Mouse (Mus musculus) liver, adult 2 months (tissue): ENCODE results near the gene Olfr1341.

Experiments used
- CTCF ChIP-seq: fragments of 200-500 bp; IDR thresholded peaks from 2 replicates; pipeline ENCODE4 v1.5.1; 2011; ENCODE audit warnings: low read depth, low read length, control low read depth
- POLR2A ChIP-seq: fragments of 200-500 bp; IDR thresholded peaks from 2 replicates; pipeline ENCODE4 v1.6.1; 2011; ENCODE audit warnings: low read length, control low read depth; ENCODE audit not compliant: insufficient read depth; ENCODE audit errors: extremely low read depth

GRCm38 (mm10) chr4:118731875-118732274, 28.6 kb downstream of the Olfr1341 start, which contains the start of gene Olfr1339:
- no peak for TF ChIP-seq POLR2A
- no peak for TF ChIP-seq CTCF
